Mouse (Mus musculus) G1E (cell line): ENCODE measurements around the gene Auts2.

Source experiments
- CTCF ChIP-seq: IDR thresholded peaks from 2 replicates; pipeline ENCODE4 v1.5.1; 2012; ENCODE audit warnings: low read depth, low read length, inconsistent platforms, mixed read lengths
- GATA1 ChIP-seq: IDR thresholded peaks from 2 replicates; pipeline ENCODE4 v1.6.1; 2012; ENCODE audit warnings: borderline replicate concordance, low read length, inconsistent platforms, mixed read lengths
- GATA2 ChIP-seq: IDR thresholded peaks from 2 replicates; pipeline ENCODE4 v1.6.1; 2012; ENCODE audit warnings: low read depth, low read length, inconsistent platforms, borderline replicate concordance
- POLR2AphosphoS5 ChIP-seq: IDR thresholded peaks from 2 replicates; pipeline ENCODE4 v1.6.1; 2012; ENCODE audit warnings: low read depth, low read length, inconsistent platforms; ENCODE audit not compliant: insufficient replicate concordance
- TAL1 ChIP-seq: conservative IDR thresholded peaks from 2 replicates; pipeline ENCODE4 v1.6.1; 2012; ENCODE audit warnings: low read depth, low read length, inconsistent platforms, mixed read lengths

- TF ChIP-seq CTCF = no peak
- TF ChIP-seq GATA1 = no peak
- no peak for TF ChIP-seq TAL1
- TF ChIP-seq GATA2 = no peak
- no peak for TF ChIP-seq POLR2AphosphoS5
These were observed 1025.5 kb downstream of the Auts2 start for GRCm38 (mm10) chr5:131517677-131518076.
